Mouse (Mus musculus) heart, postnatal 0 days (tissue): ENCODE measurements at regions not wholly inside any gene's neighbourhood (a gene's known extent, or its start where the extent isn't known, plus 50 kb on each side); places are given as distances from the start of the nearest gene placed in this dataset.

Experiments used
- CTCF ChIP-seq: IDR thresholded peaks from 2 replicates; pipeline ENCODE4 v1.5.1; 2016; ENCODE audit warnings: antibody characterized with exemption, control low read depth, low read depth
- EP300 ChIP-seq: IDR thresholded peaks from 2 replicates; pipeline ENCODE4 v1.6.1; 2016; ENCODE audit warnings: antibody characterized with exemption, low read depth

DNA sequence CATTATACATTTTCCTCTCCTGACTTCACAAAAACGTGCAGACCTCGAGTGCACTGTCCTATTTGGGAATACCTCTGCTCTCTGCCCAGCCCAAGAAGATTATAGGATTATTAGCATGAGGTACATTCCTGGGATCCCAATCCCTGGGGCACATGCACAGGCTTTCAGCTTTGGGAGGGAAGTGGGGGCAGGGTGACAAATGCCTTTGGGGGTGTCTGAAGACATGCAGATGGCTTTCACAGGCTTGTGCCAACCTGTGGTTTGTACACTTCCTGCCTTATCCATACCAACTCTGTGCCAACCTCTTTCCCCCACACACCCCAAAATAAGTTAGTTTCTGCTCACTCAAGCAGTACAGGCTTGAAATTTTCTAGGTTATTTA lies 160.3 kb upstream of the Thbs1 start:
- TF ChIP-seq CTCF = no peak
- TF ChIP-seq EP300 = no peak
